Mouse (Mus musculus): ENCODE results near the gene Nrde2. TPM values are rescaled to one million over a fixed set of nuclear protein-coding genes. Genes with fewer than 3 reads are reported as not detected.

Nrde2 gene
- total RNA-seq, 2 experiments from 2014 or later: 6.8 to 9.3 TPM

DNA sequence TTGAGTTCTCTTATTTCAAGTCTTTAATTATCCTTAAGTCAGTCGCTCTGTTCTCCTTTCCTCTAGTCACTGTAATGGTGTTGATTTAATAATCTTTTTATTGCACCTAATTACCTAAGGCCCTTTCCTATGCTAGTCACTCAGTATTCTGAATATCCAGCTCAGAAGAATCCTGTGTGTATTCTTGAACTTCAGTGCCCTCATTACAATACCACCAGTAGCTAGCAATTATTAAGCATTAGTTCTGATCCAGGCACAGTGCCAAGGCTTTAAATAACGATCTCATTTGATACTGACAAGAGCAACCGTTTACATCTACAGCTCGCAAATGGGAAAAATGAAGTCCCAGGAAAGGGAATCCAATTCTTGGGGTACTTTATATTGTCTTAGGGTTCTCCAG lies 83.7 kb downstream of the Nrde2 start:
- intact Hi-C loops (cut with DNase I): no loop called here
- no peak for DNase-seq

Other genes starting within 250 kb of the Nrde2 start
- gene Kcnk13, start 195.2 kb downstream of the Nrde2 start, total RNA-seq (2021): under 1 TPM; 0.10 to 0.47 TPM
- 100 to 1,000 TPM; 133 to 134 TPM for gene Psmc1, start 49.5 kb downstream of the Nrde2 start, total RNA-seq (2021)
- gene Calm1, start 39.8 kb upstream of the Nrde2 start, total RNA-seq (2021): 100 to 1,000 TPM; 484 to 513 TPM